Mouse (Mus musculus) cerebellum, postnatal 25 days (tissue): ENCODE results near the gene Sdf2.
A peak's percentile ranks its signal among the peaks of the same experiment; 100 is the strongest.

Experiments used
- DNase-seq, 2 experiments: peaks; one replicate each; pipeline ENCODE4 v3.0.0; 2021; ENCODE audit warnings: mixed read lengths in 2 of 2

Sdf2 gene

DNA sequence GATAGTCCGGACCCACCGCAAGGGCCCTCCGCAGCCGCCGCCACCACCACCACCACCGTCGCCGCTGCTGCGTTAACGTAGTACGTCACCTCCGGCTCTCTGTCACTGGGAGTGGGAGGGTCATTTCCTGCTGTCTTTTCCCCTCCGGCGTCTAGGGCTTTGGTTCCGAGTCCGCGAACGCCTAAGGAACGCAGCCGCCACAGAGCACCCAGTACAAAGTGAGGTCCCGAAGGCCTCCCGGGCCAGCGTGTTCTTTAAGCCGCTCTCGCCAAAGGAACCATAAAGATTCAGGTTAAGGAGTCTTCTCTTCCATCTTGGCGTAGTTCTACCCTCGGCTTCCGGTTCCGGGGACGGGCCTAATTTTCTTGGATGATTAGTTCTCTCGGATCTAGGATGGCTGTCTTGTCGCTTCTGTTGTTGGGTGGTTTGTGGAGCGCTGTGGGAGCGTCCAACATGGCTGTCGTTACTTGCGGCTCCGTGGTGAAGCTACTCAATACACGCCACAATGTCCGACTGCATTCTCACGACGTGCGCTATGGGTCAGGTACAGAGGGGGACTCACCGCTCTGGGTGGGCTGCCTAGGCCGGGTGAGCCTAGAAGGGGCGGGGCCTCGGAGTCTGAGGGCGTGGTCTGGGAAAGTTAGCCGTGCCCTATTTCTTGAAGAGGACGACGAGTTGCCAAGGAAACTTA, at the start of gene Sdf2, which contains the start of gene Supt6:
Gene Sdf2, plus strand, starts transcription at position 120 of the 691 bp plus-strand sequence.
Gene Supt6, minus strand, starts transcription at position 361 of the 691 bp plus-strand sequence.
- DNase-seq = peak; percentile 89 to 91

DNA sequence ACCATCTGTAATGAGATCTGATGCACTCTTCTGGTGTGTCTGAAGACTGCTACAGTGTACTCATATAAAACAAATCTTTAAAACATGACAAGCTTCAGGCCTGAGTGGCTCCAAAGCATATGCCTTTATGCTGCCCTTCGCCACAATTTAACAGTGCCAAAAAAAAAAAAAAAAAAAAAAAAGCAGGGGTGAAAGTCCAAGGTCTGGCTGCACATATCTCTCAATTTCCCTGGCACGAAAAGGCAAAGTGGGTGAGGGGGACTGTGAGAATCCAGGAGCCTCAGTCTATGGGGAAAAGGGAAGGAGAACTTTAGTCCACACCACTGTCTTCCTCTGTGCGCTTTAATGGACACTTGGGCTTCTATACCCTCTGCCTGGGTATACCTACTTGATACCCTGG, 43.2 kb upstream of the Sdf2 start:
- DNase-seq = no peak

GRCm38 (mm10) chr11:78204287-78204686, 41.3 kb upstream of the Sdf2 start:
- no peak for DNase-seq

DNA sequence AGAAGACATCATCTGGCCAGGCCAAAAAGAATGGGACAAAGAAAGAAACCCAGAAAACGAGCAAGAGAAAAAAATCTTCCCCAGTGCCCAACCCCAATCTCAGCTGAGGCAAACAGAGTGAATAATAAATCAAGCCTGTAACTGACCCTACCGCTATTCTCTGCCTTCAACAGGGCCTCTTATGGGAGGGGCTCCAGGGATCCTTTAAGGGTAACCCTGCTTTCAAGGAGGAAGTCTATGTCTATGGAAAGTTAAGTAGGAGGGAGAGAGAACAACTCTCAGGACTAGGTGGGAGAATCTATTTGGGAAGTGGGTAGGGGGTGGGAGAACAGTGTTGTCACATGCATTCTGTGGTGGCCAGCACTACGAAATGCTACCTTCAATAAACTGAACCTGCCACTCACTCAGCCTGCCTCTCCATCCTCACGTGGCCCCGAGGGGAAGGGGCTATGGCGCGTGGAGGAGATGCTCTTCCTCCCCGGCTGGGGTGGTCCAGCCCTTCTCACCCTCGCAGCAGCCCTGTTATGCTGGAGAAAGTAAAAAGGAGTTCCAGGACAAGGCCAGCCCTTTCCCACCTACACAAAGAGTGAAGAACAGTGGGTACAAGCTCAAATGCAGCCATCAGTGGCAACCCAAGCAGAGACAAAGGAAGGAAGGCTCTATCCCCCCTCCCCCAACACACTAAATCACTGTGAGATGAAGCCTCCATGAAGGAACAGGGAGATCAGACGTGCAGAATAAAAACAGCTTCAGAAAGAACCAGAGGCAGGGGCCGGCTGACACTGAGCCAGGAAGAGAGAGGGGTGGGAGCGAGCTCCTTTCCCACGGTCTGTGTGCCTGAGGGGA, 40.0 kb upstream of the Sdf2 start:
- DNase-seq = no peak

DNA sequence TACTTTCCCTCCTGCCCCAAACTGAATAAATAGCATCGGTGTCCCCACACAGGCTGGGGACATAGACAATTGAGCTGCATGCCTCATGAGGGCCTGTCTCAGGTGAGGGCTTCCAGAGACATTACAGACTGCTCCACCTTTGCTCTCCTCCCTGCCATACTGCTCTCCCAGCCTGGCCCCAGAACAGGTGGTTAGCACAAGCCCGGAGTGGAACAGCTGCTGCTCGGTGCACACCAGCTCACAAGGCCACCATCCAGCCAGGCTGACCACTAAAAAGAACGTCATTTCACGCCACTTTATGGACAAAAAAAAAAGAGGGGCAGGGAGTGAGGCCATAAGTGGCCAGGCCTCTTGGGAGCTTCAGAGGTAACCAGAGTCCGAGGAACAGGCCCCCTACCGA, 38.4 kb upstream of the Sdf2 start:
- DNase-seq = no peak

DNA sequence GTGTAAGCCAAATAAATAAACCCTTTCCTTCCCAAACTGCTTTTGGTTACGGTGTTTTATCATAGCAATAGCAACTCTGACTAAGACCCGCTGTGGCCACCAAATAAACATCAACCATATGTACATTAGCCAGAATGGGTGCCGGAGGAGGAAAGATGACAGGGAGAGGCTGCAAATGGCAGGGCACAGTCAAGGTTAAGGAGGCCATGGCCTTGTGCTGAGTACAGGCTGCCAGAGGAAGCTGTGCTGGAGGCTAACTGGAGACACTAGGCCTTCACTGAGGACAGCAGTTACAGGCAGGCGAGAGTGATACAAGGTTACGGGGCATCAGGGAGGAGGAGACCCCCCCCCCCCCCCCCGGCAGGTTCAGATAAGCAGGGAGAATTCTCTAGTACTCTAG, 35.7 kb upstream of the Sdf2 start:
- no peak for DNase-seq

GRCm38 (mm10) chr11:78210615-78211014, 34.9 kb upstream of the Sdf2 start:
- no peak for DNase-seq

DNA sequence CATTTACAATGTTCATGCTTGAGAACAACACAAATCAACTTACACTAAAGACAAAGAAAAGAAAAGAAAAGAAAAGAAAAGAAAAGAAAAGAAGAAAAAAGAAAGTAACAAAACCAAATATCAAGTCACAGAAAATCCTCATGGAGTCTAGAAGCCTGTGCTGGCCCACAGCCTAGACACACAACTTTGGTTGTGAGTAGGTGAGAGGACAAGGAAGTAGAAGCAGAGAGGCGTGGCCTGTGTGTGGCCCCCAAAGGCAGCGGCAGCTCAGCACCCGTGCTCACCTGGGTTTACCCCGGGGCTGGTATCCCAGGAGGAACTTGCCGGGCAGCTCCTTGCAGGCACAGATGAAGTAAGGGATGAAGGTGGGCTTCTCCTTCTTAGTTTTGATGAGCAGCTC, 34.0 kb upstream of the Sdf2 start:
- no peak for DNase-seq

GRCm38 (mm10) chr11:78213086-78213817, 32.3 kb upstream of the Sdf2 start:
- DNase-seq = no peak

DNA sequence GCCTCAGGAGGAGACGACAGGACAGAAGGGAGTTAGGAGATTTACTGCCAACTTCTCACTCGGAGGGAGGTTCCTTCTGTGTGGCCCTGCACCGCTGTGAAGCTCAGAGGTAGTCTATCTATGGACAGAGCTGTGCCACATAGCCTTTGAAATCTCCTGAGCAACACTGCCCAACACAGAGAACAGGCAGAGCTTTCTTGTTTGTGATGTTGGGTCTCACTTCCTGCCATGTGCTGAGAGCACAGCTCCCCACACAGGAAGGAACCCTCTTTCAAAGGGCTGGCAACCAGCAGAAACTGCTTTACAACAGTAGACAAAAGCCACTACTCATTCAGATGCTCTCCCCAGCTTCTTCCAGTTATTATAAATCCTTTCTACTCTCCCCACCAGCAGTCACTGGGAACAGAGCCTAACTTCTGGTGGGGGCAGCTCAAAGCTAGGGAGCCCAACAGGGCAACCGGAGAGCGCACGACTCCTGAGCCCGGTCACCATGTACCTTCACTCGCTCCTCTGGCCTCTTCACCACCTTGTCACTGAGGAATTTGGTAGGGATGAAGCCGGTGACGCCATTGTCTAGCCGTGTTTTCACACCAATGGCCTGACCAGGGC, 29.7 kb upstream of the Sdf2 start:
- DNase-seq = no peak

DNA sequence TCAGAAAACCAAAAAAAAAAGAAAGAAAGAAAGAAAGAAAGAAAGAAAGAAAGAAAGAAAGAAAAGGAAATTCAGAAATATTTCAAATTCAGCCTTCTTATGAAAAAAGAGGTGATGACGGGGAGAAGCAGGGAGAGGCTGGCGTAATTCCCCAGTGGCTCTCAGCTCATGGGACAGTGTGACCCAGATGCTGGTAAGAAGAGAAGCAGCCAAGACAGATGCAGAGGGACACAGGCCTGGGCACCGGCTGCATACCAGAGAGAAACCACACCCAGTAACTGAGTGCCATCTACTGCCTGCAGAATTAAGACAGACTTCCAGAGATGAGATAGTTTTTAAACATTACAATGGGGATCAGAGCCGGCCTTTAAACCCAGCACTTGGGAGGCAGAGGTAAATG, 22.0 kb upstream of the Sdf2 start:
- DNase-seq = no peak

DNA sequence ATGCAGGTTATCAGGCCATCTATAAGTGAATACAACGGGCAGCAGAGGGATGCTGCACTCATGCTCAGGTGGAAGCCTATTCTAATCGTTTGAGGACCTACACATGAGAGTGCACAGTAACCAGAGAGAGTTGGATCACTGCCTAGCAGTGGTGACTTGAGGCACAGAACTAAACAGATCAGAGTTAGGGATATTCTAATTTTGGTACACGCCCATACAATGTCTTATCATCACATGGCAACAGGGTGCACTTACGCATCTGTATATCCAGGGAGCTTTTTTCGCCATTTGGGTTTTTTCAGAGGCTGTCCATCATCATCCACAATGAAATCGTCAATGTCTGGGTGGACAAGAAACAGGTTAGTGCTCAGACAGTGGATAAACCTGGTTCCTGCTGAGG, 14.0 kb upstream of the Sdf2 start:
- DNase-seq = no peak

GRCm38 (mm10) chr11:78240193-78240857, 5.2 kb upstream of the Sdf2 start:
- no peak for DNase-seq

GRCm38 (mm10) chr11:78245261-78245626, 302 bp upstream of the Sdf2 start:
- no peak for DNase-seq

- DNase-seq = no peak
These were observed 919 bp downstream of the Sdf2 start for GRCm38 (mm10) chr11:78246318-78247011.

GRCm38 (mm10) chr11:78247012-78247348, 1.4 kb downstream of the Sdf2 start:
- DNase-seq = no peak

GRCm38 (mm10) chr11:78247727-78248140, 2.2 kb downstream of the Sdf2 start:
- DNase-seq = no peak

- DNase-seq = no peak
These were observed 11.1 kb downstream of the Sdf2 start for GRCm38 (mm10) chr11:78256618-78257017.

GRCm38 (mm10) chr11:78260489-78261258, 15.1 kb downstream of the Sdf2 start:
- DNase-seq = no peak

DNA sequence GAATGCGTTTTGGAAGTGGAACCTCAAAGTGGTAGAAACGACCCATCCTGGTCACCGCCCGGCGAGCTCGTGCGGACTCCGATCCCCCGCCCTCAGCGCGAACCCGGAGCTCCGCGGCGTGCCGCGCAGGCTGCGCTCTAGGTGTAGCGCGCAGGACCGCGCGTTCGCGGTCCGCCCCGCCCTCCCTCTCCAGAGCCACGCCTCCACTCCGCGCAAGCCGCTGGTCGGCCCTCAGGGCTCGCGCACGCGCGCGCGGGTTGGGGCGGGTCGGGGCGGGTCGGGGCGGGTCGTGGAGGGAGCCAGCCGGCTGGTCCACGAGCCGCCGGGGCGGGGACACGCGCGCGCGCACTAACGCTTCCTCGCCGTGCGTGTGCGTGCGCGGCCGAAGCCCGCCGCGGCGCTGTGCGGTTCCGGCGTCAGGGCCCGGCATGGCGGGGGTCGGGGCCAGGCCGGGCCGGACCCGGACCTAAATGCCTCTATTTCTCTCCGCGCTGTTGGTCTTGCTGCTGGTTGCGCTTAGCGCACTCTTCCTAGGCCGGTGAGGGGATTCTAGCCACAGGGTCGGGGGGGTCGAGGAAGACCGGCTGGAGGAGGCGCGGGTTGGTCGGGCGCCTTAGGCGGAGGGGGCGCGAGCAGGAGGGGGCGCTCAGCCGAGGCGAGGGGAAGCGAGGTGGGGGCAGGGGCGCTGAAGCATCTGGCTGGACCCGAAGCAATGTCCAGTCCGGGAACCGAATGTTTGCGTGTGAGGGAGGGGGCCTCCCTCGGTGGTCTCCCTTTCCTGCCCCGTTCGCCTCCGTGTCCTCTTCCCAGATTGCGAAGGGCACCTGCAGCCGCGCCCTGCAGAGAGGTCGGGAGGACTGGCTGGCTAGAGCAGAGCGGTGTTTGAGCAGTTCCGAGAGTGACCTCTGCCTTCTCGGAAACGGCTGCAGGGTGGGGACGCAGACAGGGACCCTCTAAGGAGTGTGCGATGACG, 16.1 kb downstream of the Sdf2 start, which contains the start of gene 2610507B11Rik:
Gene 2610507B11Rik, plus strand, starts transcription at position 373 of the 973 bp plus-strand sequence.
- peak; percentile 93 to 98 for DNase-seq
